Mouse (Mus musculus): Measurements from ENCODE around the gene Rhbdd3. TPM values are rescaled to one million over a fixed set of nuclear protein-coding genes. Genes with fewer than 3 reads are reported as not detected.

Gene Rhbdd3
- polyA plus RNA-seq (2012; rRNA removed), result 11.0 and 15.0 TPM in 2 replicates
- polyA plus RNA-seq (2014; fragmentation: Nextera tagmentation; extraction: Ambion mirVana), result 11.1 and 11.8 TPM in 2 replicates

DNA sequence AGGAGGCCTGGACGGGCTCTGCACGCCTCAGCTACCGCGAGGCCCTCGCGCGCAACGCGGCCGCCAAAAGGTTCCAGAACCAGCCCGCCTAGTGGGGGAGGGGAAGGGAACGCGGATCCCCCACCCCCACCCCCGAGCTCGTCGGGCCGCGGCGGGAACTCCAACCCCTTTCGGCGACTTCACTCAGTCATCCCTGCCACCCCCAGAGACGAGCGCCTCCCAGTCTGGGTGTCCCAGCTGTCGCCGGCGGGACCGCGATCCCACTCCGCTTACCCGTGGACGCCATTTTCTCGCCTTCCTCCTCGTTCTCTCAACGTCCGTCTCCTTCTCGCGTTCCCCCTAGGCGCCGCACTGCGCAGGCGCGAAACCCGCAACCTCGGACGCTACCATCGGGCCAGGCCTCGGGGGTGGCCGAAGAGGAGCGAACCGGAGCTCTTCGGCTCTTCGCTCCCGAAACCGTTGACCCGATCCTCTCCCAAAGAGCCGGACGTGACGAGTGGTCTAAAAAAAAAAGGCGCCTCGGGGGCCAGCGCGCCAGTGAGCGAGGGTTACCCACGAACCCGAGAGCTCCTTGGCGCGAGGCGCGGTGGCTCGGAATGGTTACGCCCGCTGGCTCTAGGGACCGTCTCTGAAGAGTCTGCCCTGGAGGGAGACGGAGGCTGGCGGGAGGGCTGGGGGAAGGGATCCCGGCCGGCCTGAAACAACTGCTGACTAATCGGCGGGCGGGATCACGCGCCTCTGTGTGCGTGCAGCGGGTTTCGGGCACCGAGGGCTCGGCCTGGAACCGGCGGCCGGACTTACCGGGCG, at the start of gene Rhbdd3, which contains the start of gene Ewsr1:
Gene Rhbdd3, plus strand, starts transcription at position 191 of the 807 bp plus-strand sequence.
Gene Ewsr1, minus strand, starts transcription at position 531 of the 807 bp plus-strand sequence.
- peak; percentile 9; the same call in 1 of the 2 replicates for TF ChIP-seq EP300 (IDR thresholded peaks at IDR 0.05; ENCODE audit: low read depth)
- 0 out of 2 replicates have a peak, but pooled peaks have one; percentile 14 for TF ChIP-seq CTCF (IDR thresholded peaks at IDR 0.05; ENCODE audit: low read depth)
- Histone ChIP-seq H3K36me3 (replicated peaks; ENCODE audit: control insufficient read depth, insufficient read depth, low read depth) (peaks cover 6% of the 10 kb centered on the region), H3K9ac (replicated peaks) (peak within 1 kb of the TSS; percentile 93), H3K9me3 (ENCODE audit: control insufficient read depth, low read length) (no peaks in the 10 kb centered on the region), H3K4me2 (ENCODE audit: low read depth) (peak within 1 kb of the TSS; percentile 93), H3K4me1 (replicated peaks; ENCODE audit: control insufficient read depth in 2 of 2, insufficient read depth in 2 of 2, low read length in 1 of 2) (peaks cover 11 to 24% of the 10 kb centered on the region in 2 experiments), H3K27me3 (ENCODE audit: control insufficient read depth, insufficient read depth, low read length) (no peaks in the 10 kb centered on the region), H3K27ac (peak within 1 kb of the TSS; percentile 85), H3K4me3 (ENCODE audit: insufficient read depth in 1 of 2, low read depth in 2 of 2, low read length in 2 of 2) (peak within 1 kb of the TSS; percentile 71 to 90)
- peak; percentile 90 for ATAC-seq (ENCODE audit: insufficient read depth)
- under 1% methylated on average over 91 of the region's 92 CpGs for WGBS (ENCODE audit: insufficient replicate concordance)
- peak; percentile 90 to 92 (median 92) for DNase-seq (ENCODE audit: low read depth in 3 of 3, low spot score in 3 of 3)

DNA sequence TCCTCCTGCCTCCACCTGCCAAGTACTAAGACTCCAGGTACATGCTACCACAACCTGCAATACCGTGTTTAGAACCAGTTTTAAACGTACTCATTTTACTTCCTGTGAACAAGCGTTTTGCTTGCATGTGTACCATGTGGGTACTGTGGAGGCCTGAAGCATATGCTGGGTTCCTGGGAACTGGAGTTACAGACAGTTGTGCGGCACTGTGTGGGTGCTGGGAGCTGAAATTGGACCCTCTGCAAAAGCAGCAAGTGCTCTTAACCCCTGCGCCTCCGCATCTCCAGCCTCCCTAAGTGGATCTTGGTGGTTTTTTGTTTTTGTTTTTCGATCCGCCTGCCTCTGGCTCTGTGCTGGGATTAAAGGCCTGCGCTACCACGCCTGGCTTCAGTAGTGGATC, 47.1 kb upstream of the Rhbdd3 start:
- no peaks in the 10 kb centered on the region for H3K36me3 ChIP-seq (replicated peaks; ENCODE audit: control insufficient read depth, insufficient read depth, low read depth)
- no peak overlapping the region for H3K27ac ChIP-seq
- ATAC-seq (ENCODE audit: insufficient read depth) (no peak), DNase-seq (ENCODE audit: low read depth in 3 of 3, low spot score in 3 of 3) (no peak)
- H3K9ac ChIP-seq (replicated peaks), result no peak overlapping the region
- peaks cover 15% of the 10 kb centered on the region for H3K27me3 ChIP-seq (ENCODE audit: control insufficient read depth, insufficient read depth, low read length)
- H3K9me3 ChIP-seq (ENCODE audit: control insufficient read depth, low read length), result no peaks in the 10 kb centered on the region
- H3K4me1 ChIP-seq (replicated peaks; ENCODE audit: control insufficient read depth in 2 of 2, insufficient read depth in 2 of 2, low read length in 1 of 2), result no peaks in the 10 kb centered on the region
- H3K4me2 ChIP-seq (ENCODE audit: low read depth), result no peak overlapping the region
- 72% methylated on average over 10 of the region's 10 CpGs for WGBS (ENCODE audit: insufficient replicate concordance)
- H3K4me3 ChIP-seq (ENCODE audit: insufficient read depth in 1 of 2, low read depth in 2 of 2, low read length in 2 of 2), result no peak overlapping the region
- TF ChIP-seq CTCF (IDR thresholded peaks at IDR 0.05; ENCODE audit: low read depth), result no peak
- TF ChIP-seq EP300 (IDR thresholded peaks at IDR 0.05; ENCODE audit: low read depth), result no peak

DNA sequence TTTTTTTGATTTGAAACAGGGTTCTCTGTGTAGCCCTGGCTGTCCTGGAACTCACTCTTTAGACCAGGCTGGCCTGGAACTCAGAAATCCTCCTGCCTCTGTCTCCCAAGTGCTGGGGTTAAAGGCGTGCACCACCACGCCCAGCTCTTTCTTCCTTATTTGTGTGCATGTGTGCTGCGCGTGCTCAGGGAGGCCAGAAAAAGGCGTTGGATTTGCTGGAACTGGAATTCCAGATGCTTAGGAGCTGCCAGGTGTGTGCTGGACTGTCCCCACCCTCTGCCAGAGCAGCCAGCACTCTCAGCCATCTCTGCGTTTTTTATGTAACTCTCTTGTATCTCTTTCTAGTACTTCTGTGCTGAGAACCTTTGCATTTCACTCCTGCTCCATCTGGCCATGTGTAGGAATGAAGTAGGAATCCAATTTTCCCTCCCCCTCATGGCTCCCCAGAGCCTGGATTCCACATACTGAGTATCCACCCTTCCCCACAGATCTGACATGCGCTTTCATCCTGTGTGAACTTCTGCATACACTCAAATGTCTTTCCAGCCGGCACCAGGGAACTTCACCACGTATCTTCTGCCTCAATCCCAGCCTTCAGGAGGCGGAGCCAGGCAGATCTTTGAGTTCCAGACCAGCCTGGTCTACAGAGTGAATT, 46.4 kb upstream of the Rhbdd3 start:
- no peak overlapping the region for H3K9ac ChIP-seq (replicated peaks)
- no peaks in the 10 kb centered on the region for H3K4me1 ChIP-seq (replicated peaks; ENCODE audit: control insufficient read depth in 2 of 2, insufficient read depth in 2 of 2, low read length in 1 of 2)
- no peak for DNase-seq (ENCODE audit: low read depth in 3 of 3, low spot score in 3 of 3)
- peaks cover 22% of the 10 kb centered on the region for H3K27me3 ChIP-seq (ENCODE audit: control insufficient read depth, insufficient read depth, low read length)
- H3K36me3 ChIP-seq (replicated peaks; ENCODE audit: control insufficient read depth, insufficient read depth, low read depth), result no peaks in the 10 kb centered on the region
- no peaks in the 10 kb centered on the region for H3K9me3 ChIP-seq (ENCODE audit: control insufficient read depth, low read length)
- TF ChIP-seq EP300 (IDR thresholded peaks at IDR 0.05; ENCODE audit: low read depth), result no peak
- TF ChIP-seq CTCF (IDR thresholded peaks at IDR 0.05; ENCODE audit: low read depth), result no peak
- H3K4me2 ChIP-seq (ENCODE audit: low read depth), result no peak overlapping the region
- no peak overlapping the region for H3K4me3 ChIP-seq (ENCODE audit: insufficient read depth in 1 of 2, low read depth in 2 of 2, low read length in 2 of 2)
- no peak for ATAC-seq (ENCODE audit: insufficient read depth)
- no peak overlapping the region for H3K27ac ChIP-seq
- 54% methylated on average over 10 of the region's 10 CpGs for WGBS (ENCODE audit: insufficient replicate concordance)

DNA sequence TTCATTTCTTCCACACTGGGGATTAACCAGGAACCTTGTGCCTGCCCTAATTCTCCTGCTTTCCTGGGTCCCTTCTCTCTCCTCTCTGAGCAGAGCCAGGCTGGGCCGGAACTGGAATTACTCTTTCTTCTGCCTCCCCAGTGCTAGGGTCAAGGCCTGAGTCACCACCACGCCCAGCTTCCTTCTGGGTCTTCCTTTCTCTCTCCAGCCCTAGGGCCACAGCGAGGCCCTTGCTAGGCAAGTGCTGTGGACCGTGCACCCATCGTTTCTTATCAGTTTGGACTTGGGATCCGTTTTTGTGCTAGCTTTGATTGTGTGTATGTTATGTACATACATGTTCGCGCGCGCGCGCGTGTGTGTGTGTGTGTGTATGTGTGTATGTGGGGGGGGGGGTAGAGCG, 44.6 kb upstream of the Rhbdd3 start:
- 68% methylated on average over 14 of the region's 14 CpGs for WGBS (ENCODE audit: insufficient replicate concordance)
- ATAC-seq (ENCODE audit: insufficient read depth) (no peak), DNase-seq (ENCODE audit: low read depth in 3 of 3, low spot score in 3 of 3) (no peak)
- H3K4me2 ChIP-seq (ENCODE audit: low read depth), result no peak overlapping the region
- H3K4me3 ChIP-seq (ENCODE audit: insufficient read depth in 1 of 2, low read depth in 2 of 2, low read length in 2 of 2), result no peak overlapping the region
- H3K9ac ChIP-seq (replicated peaks), result no peak overlapping the region
- no peaks in the 10 kb centered on the region for H3K9me3 ChIP-seq (ENCODE audit: control insufficient read depth, low read length)
- no peak overlapping the region for H3K27ac ChIP-seq
- peaks cover 40% of the 10 kb centered on the region for H3K27me3 ChIP-seq (ENCODE audit: control insufficient read depth, insufficient read depth, low read length)
- H3K36me3 ChIP-seq (replicated peaks; ENCODE audit: control insufficient read depth, insufficient read depth, low read depth), result no peaks in the 10 kb centered on the region
- TF ChIP-seq EP300 (IDR thresholded peaks at IDR 0.05; ENCODE audit: low read depth), result no peak
- no peak for TF ChIP-seq CTCF (IDR thresholded peaks at IDR 0.05; ENCODE audit: low read depth)
- no peaks in the 10 kb centered on the region for H3K4me1 ChIP-seq (replicated peaks; ENCODE audit: control insufficient read depth in 2 of 2, insufficient read depth in 2 of 2, low read length in 1 of 2)

DNA sequence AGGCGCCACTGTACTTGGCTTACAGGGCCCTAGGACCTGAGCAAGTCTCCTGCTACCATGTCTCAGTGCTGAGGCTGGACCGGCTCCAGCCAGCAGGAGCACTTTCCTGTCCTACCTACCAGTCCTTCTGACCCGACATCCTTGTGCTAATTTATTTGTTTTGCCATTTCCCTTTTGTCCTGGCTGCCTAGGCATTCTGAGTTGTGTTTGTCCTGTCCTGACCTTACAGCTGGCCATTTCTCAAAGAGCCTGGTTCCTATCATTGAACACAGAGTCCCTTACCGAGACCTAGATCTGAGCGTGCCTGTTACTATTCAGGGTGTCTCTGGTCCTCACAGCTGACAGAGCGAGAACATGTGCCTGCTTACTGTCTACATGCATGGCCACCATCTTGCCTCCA, 43.9 kb upstream of the Rhbdd3 start:
- Histone ChIP-seq H3K4me2 (ENCODE audit: low read depth) (no peak overlapping the region), H3K4me1 (replicated peaks; ENCODE audit: control insufficient read depth in 2 of 2, insufficient read depth in 2 of 2, low read length in 1 of 2) (no peaks in the 10 kb centered on the region), H3K4me3 (ENCODE audit: insufficient read depth in 1 of 2, low read depth in 2 of 2, low read length in 2 of 2) (no peak overlapping the region), H3K9me3 (ENCODE audit: control insufficient read depth, low read length) (no peaks in the 10 kb centered on the region), H3K36me3 (replicated peaks; ENCODE audit: control insufficient read depth, insufficient read depth, low read depth) (no peaks in the 10 kb centered on the region), H3K27me3 (ENCODE audit: control insufficient read depth, insufficient read depth, low read length) (peaks cover 47% of the 10 kb centered on the region), H3K27ac (no peak overlapping the region), H3K9ac (replicated peaks) (no peak overlapping the region)
- DNase-seq (ENCODE audit: low read depth in 3 of 3, low spot score in 3 of 3) (no peak), ATAC-seq (ENCODE audit: insufficient read depth) (no peak)
- WGBS (ENCODE audit: insufficient replicate concordance), result 56% methylated on average over 6 of the region's 6 CpGs
- TF ChIP-seq EP300 (IDR thresholded peaks at IDR 0.05; ENCODE audit: low read depth), result no peak
- TF ChIP-seq CTCF (IDR thresholded peaks at IDR 0.05; ENCODE audit: low read depth), result no peak
